Mouse (Mus musculus) telencephalon, adult 2 months (tissue): ENCODE data around the gene Prodh2.
"Not testable (repeated sequence)": the region's sequence is repeated elsewhere in the genome, so short reads cannot be mapped to it uniquely, and the experiment has no call there.

Source experiments
- DNase-seq: peaks from one replicate; pipeline ENCODE4 v3.0.0-alpha.2; 2011; ENCODE audit warnings: low read depth, low spot score

Gene Prodh2

DNA sequence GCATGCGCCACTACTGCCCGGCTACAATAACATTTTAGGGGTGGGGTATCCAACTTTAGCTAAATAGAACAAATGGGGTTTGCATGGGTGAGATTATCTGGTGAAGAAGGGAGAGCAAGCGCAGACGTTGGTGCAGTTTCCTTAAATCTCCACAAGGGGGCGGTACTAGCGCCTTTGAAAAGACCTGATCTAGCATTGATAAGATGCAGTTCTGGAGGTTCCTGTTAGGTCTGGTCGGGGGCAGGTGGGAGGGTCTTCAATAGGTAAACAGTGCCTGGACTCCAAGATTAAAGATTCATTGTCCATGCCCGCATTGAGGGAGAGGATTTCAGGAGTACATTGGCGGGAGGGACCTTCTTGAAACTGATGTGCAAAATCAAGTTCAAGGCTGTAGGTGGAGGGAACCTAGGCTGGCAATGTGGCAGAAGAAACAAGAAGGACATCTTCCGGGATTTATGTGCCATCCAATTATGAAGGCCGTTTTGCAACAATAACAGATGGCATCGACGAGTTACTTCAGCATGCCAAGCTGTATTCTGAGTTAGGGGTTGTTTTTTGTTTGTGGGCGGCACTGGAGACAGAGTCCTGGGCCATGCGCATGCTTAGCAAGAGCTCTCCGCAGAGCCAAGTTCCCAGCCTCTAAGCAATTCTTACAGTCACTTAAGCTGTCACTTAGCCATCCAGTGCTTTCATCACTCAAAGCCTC lies 3.0 kb upstream of the Prodh2 start:
- DNase-seq = peak; percentile 35

DNA sequence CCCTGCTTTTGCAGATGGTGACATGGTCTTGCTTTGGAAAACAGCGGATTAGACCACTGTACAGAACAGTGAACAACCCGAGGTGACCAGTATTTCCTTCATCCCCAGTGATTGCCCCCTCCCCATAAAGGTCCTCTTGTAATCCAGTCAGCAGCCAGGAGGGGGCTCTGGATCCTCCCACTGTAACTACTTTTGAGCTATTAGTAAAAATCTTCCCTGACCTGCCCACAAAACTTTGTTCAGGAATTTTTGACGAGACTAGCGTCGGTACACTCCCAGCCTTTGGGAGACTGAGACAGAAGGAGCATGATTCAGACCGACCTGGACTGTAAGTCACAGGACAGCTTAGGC lies 2.5 kb upstream of the Prodh2 start:
- DNase-seq = no peak

DNA sequence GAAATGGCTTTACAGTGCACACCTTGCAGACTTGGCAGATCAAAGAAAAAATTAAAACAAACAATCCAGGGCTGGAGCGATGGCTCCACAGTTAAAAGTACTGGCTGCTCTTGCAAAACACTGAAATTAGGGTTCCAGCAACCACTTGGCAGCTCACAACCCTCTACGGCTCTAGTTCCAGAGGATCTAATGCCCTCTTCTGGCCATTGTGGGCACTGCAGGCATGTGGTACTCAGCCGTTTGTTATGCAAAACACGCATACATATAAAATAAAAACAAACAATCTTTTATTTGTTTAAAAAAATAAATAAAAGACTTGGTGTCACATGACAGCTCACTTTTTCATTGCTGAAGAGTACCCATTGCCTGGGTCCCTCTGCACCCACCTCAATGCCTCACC lies 657 bp upstream of the Prodh2 start:
- DNase-seq = no peak

DNA sequence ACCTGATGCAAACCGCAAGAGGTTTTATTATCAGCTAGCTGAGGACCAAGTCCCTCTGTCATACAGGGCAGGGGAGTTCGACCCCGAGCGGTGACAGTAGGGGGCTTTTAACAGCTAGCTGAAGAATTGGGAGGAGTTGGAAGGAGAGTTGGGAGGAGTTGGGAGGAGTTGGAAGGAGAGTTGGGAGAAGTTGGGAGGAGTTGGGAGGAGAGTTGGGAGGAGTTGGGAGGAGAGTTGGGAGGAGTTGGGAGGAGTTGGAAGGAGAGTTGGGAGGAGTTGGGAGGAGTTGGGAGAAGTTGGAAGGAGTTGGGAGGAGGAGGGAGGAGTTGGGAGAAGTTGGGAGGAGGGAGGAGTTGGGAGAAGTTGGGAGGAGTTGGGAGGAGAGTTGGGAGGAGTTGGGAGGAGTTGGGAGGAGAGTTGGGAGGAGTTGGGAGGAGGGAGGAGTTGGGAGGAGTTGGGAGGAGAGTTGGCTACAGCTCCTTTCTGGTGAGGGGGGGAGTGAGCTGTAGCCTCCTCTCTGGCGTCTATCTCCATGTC lies 2.2 kb downstream of the Prodh2 start:
- DNase-seq = not testable (repeated sequence)

DNA sequence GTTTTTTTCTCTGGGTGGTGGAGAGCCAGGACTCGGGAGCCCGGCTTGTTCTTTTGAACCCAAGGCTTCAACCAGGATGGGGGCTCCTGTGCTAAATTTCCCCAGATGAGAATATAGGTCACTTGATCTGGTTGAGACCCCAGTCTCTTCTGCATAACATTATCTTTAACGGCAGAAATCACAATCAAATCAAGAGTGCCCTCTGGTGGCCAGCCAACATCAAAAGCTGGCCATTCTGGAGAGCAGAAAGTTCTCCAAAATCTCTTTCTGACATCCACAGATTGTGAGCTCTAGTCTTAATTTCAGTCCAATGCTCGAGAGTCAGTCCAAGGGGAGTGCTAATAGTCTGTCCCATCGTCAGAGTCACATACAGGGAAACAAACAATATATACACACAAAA lies 7.7 kb downstream of the Prodh2 start:
- DNase-seq = not testable (repeated sequence)

DNA sequence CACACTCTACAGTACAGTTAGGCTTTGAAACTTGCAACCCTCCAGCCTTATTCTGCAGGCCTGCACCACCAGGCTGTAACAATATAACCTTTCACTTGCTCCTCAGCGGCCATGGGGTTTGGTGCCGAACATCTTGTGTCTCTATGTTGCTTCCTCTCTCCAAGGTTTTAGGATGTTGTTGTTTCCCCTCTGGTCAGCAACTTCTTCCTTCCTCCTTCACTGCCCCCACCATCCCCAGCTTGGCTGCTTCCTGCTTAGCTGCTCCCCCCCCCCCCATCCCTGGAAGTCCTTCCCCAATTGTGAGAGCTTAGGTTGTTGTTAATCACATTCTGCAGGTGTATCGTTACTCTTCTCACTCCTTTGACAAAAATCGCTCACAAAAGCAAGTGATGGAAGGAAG lies 14.6 kb downstream of the Prodh2 start:
- DNase-seq = no peak

DNA sequence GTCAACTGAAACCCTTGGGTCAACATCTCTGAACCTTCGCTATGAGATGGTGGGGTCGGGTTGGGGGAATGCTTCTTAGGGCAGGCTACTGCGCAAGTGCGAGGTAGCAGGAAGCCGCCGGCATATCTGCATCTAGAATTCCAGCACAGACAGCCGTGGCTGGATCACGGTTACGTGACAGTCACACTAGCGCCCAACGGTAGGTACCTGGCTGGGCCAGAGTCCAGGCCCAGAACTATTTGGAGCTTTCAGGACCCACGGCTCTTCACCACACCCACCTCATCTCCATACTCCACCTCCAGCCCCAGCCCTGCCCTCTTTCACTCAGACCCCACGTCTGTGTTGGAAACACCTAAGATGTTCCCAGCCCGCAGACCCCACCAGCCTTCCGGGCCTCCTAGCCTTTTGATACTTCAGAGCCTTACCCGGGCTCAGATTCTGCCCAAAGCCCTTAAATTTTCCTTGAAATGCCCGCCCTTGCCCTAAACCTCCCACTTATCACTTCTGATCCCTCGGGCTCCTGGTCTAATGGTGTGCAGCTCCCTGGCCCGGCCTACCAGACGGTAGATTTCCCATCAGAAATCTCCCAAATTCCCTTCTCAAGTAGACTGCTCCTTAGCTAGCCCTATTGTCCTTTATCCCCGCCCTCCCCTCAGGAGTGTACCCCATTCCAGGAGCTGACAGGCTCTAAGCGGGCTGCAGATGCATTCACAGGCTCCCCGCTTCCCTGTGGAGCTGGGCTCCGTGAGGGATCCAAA lies 21.8 kb downstream of the Prodh2 start:
- no peak for DNase-seq

DNA sequence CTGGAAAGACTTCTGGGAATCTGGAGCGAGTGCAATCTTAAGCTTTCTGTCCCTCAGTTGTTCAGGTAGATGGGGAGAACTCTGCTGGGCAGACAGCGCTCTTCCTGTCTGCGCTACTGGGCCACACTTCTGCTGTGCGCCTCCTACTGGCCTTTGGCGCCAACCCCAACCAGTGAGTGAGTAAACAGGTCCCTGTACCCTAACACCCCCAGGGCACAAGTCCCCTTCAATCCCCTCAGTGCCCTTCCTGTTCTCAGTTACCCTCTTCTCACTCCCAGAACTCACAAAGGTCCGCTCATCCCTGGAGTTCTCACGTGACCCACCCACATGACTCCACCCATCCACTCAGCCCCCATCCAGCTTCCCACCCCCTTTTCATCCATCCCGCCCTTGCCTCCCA lies 24.9 kb downstream of the Prodh2 start:
- no peak for DNase-seq

DNA sequence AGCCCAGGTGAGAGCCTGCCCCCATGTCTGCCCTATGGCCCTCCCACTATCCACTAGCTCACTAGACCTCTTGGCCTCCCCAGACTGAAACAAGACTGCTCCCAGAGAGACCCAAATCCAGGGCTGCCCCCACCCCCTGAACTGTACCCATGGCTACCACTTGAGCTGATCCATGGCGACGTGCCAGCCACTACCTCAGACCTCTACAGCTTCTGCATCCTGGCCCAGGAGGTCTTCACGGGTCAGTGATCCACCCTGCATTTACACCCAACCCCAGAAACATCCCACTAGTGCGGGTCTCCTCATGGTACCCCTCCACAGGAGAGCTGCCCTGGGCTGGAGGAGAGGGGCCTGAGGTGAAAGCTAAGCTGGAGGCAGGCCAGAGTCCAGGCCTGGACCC lies 27.0 kb downstream of the Prodh2 start:
- DNase-seq = no peak

DNA sequence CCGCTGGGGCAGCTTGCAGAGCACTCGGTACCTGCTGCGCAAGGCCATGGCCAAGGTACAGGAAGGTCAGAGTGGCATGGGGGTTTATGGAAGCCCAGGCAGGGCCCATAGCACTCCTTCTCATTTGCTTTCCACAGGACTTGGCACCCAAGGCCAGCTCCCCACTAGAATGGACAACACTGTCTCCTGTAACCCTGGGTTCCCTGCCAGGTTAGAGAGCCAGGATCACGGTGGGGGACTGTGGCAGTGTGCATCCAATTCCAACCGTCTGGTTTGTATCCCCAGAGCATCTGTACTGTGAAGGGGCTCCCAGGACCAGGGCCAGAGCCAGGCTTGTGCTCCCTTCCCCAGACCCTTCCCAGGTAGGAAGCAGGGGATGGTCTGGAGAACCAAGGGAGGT lies 27.4 kb downstream of the Prodh2 start:
- DNase-seq = no peak

DNA sequence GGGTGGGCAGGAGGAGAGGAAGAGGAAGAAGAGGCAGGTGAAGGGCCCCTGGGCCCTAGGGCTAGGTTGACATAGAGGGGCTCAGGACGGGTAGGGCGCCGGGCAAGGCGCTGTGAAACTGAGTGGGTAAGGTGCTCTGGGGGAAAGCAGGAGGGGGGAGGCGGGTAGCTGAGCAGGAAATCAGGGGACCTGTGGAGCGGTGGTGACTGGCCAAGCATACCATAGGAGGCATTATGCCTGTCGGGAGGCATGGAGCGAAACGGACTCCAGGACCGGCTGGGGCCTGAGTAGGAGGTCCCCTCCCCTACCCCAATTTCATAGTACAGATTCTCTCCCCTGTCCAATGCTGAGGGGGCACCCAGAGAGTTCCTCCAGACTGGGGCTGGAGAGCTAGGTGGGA lies 29.4 kb downstream of the Prodh2 start:
- DNase-seq = no peak

DNA sequence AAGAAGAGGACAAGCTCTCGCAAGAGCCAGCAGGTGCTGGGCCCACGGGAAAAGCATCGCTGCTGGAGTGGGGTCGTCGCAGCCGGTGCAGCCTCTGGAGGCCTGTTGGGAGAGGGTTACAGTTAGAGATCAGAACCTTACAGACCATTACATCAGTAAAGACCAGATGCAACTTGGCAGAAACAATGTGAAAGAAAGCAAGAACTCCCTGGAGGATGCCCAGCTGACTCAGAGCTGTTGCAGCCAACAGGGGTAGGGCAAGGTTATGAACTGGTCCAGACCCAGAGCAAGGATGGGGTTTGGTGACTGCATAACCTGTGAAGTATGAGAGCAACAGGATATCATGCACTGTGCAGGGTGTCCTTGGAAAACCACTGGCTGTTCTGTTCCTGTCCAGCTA lies 31.1 kb downstream of the Prodh2 start:
- no peak for DNase-seq

DNA sequence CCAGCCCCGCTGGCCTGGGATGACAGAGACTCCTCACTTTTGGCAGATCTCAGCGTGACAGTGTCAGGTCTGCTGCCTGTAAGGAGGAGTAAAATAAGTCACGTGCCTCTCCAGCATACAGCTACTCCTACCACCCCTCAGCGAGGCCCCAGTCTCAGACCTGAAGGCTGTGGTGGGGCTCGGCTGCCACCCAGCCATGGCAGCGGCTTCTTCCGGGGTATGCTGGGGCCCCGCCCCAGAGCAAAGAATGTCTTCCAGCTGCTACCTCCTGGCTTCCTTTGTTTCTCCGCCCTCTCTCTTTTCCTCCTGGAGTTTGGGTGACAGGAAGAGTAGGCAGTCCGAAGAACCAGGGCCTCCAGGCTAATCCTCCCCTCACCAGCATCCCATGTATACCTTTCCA lies 32.5 kb downstream of the Prodh2 start:
- no peak for DNase-seq

DNA sequence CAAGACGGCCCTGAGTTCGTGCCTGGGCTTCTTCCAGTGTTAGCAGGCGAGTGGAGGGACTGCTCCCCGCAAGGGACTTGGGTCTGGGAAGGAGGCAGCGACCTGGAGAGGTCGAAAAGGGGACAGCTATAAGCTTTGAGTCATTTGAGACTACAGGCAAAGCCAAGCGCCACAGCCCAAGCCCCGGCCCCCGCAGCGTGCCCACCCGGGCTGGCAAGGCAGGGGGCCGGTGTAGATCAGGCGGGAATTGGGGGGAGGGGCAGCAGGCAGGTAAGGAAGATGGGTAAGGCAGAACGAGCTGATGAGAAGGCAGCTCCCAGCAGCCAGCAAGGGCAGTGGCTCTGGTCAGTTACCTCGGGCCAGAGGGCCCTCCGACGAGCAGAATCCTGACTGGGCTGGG lies 33.0 kb downstream of the Prodh2 start:
- no peak for DNase-seq

DNA sequence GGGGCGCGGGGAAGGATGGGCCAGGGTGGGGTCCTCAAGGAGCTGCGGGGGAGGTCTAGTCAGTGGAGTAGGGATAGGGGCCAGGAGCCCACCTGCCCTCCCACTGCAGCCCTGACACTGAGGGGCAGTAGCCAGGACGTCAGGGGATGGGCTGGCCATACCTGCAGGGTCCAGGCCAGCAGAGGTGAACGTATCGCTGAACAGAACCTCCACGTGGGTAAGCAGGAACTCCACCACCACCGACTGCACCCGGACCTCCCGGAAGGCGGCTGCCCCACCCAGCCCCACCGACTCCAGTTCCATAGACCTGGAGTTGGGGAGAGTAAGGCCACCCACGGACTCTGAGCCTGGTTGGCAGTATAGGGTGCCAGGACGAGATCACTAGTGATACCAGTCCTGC lies 33.6 kb downstream of the Prodh2 start:
- DNase-seq = no peak

DNA sequence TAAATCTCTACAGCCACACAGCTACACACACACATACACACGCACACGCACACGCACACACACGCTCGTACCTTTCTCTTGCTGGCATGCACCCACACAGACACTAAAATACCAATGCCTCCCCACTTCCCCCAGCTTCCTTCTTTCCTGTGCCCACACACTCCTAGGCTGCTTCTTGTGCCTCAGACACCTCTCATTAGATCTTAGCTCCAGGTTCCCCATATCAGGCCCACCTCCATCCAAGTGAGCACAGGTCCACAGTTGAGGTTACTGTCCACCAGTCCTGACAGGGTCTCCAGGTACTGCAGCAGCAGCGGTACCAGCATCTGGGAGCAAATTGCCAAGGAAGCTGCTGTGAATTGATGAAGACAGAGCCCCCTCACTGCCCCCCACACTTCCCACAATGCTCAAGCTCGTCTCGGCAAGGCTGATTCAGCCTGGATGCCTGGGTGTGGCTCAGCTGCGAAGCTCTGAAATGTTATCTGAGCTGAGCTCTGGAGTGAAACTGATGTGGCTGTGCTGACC lies 37.9 kb downstream of the Prodh2 start:
- DNase-seq = peak; percentile 93

DNA sequence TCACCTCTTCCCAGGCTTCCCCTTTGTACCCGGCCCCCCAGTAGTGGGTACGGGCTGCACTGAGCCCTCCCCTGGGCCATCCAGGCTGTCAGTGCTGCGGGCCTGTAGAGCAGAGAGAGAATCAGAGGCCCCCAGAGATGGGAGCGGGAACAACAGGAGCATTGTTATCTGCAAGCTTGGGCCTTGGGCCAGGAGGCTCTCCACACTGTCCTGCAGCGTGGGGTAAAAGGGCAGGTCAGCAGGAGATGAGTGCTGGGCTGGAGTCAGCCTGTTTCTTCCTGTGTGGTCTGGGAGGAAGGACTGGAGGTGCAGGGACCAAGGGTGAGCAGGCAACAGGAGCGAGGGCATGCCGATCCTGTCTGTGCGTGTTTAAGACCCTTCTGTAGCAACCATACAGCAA lies 39.5 kb downstream of the Prodh2 start:
- no peak for DNase-seq

DNA sequence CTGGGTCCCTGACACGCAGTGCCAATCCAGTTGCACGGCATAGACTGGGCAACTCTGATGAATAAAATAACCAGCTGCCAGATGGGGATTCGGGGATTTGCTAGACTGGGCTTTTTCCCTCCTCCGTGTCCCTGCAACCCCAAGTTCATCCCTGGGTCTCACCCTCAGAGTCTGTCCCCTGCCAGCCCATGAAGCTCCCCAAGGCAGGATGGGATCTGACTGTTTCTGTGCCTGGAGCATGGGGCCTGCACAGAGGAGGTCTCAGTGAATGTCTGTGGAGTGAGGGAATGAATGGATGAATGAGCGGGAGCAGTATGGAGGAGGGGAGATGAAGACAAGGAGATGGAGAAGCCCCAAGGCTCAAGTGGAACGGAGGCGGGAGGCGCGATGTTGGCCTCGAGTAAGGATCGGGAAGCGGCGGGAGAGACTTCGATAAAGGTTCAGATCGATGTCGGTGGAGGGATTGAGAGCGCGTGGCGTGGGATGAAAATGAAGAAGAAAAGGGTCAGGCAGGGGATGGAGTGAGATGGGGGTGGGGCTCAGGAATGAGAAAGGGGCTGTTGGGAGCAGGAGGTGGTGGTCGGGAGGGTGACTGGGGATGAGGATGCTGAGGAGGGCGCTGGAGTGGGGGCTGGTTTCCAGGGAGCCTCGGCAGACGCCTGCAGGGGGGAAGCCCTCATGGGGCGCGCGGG lies 40.7 kb downstream of the Prodh2 start:
- no peak for DNase-seq

DNA sequence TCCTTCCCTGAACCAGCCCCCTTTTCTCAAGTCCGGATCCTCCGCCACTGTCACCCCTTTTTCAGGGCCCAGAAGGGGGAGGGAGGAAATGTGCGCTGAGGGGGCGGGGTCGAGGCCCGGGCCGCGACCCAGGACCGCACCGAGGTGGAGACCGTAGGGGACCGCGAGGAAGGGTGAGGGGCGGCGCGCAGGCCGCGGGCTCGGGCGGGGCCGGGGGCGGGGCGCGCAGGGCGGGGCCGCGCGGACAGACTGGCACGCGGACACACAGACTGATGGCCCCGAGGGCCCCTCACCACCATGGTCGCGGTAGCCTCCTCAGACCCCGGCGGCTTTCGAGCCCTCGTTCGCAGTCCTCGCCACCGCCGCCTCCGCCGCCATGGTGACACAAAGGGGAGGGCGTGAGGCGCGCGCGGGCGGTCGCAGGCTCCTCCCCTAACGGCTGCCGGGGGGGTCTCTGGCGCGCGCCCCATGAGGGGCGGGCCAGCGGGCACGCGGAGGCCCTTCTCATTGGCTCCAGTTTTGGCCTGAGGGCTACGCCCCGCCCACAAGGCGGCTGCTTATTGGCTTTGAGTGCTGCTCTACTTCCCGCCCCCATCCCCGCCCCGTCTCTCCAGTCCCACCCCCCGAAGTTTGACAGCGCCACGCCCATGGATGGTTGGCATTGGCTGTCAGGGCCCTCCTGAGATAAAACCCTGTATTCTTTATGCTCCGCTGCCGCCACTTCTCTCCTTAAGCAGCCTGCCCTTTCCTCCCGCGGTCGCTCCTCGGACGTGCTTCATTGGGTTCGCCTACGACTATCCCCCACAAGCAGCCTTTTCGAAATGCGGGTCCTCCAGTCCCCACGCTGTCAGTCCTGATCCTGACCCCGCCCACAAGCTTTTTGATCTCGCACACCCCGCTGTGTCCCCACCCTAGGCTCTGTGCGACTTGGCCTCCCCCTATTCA lies 41.5 kb downstream of the Prodh2 start, which contains the start of gene Arhgap33:
Gene Arhgap33, minus strand, starts transcription at position 428 of the 945 bp plus-strand sequence.
- DNase-seq = peak; percentile 97

DNA sequence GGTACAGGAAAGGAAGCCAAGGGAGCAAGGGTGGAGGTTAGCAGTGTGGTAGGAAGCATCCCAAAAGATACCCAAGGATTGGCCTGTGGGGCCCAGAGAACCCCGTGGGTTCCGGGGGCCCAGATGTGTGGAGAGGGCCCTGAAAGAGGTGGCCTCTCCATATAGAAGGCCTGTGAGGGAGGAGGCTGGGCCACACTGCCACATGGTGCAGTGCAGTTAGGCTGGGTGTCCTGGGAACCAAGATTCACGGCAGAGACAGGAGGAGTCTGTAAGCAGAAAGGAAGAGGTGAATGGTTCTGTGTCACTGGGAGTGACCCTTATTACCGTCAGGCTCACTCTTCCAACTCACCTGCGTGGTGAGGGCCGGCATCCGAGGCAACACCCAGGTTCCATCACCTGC lies 47.1 kb downstream of the Prodh2 start:
- no peak for DNase-seq

DNA sequence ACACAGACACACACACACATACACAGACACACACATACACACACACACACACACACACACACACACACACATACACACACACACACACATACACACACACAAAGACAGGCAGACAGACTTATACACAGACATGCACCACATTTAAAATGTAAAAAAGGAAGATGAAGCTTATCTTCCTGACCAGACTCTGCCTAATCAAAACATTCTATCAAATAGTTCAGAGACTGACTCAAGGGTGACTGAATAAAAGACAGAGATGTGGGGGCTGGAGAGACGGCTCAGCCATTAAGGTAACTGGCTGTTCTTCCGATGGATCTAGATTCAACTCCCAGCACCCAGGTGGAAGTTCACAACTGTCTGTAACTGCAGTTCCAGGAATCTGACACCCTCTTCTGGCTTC lies 50.9 kb downstream of the Prodh2 start:
- DNase-seq = no peak
